8 mouse cellular contexts compared by ENCODE assay signal in genomic region chr16:74409548-74409947, GRCm38 (mm10). TPM values are rescaled to one million over a fixed set of nuclear protein-coding genes. Genes with fewer than 3 reads are reported as not detected.
DNase-seq lines count a peak whose midpoint lies in the region; ATAC-seq and TF ChIP-seq lines count a peak whose summit lies in the region.
"Had no signal": no experiment of that assay in that cellular context is flagged by ENCODE, and none has a peak within 500 bp of the region (broad histone marks: within the 10 kb centered on the region; RNA-seq: fewer than 3 reads in every experiment).

No protein-coding gene starts in this region.

- H3K79me2 ChIP-seq in liver, adult 2 months (ENCODE audit: control insufficient read depth, insufficient read depth, low read length) = no peaks in the 10 kb centered on the region

- peaks cover 10% of the 10 kb centered on the region; the same call in 1 of the 2 replicates for H3K27me3 ChIP-seq in liver, adult 2 months (ENCODE audit: control insufficient read depth, insufficient read depth, low read length)
- H3K27me3 ChIP-seq in forebrain, embryonic 15.5 days = no peaks in the 10 kb centered on the region
- no peaks in the 10 kb centered on the region for H3K27me3 ChIP-seq in limb, embryonic 14.5 days (ENCODE audit: control insufficient read depth, insufficient read depth, low read length)
- no peaks in the 10 kb centered on the region for H3K27me3 ChIP-seq in stomach, embryonic 14.5 days (ENCODE audit: control insufficient read depth, insufficient read depth, low read length)

- H3K9me3 ChIP-seq in forebrain, embryonic 15.5 days = no peaks in the 10 kb centered on the region
- H3K9me3 ChIP-seq in limb, embryonic 14.5 days (ENCODE audit: control insufficient read depth, low read length) = no peaks in the 10 kb centered on the region
- H3K9me3 ChIP-seq in stomach, embryonic 14.5 days (ENCODE audit: control insufficient read depth, low read depth, low read length) = no peaks in the 10 kb centered on the region

- no peak overlapping the region for H3K9ac ChIP-seq in liver, adult 2 months (ENCODE audit: low read depth, low read length)
- peak overlapping the region; percentile 82 for H3K9ac ChIP-seq in forebrain, embryonic 15.5 days (replicated peaks)
- peak overlapping the region; percentile 44 for H3K9ac ChIP-seq in limb, embryonic 14.5 days (ENCODE audit: low read depth, low read length, severe bottlenecking)
- no peak overlapping the region for H3K9ac ChIP-seq in stomach, embryonic 14.5 days (replicated peaks; ENCODE audit: low read depth, low read length)

- TF ChIP-seq POLR2A in liver, adult 2 months (IDR thresholded peaks at IDR 0.05; ENCODE audit: extremely low read depth, insufficient read depth, low read length) = no peak
- no peak for TF ChIP-seq POLR2A in limb, embryonic 14.5 days (IDR thresholded peaks at IDR 0.05; ENCODE audit: borderline replicate concordance, extremely low read depth, insufficient read depth, insufficient read length)

- H3K27ac ChIP-seq in liver, adult 2 months (replicated peaks; ENCODE audit: insufficient read depth, low read depth, low read length) = no peak overlapping the region
- H3K27ac ChIP-seq in forebrain, embryonic 15.5 days (replicated peaks) = peak overlapping the region; percentile 92
- H3K27ac ChIP-seq in limb, embryonic 14.5 days (replicated peaks; ENCODE audit: low read depth, low read length) = no peak overlapping the region
- H3K27ac ChIP-seq in stomach, embryonic 14.5 days (ENCODE audit: low read length) = no peak overlapping the region

- peak overlapping the region; percentile 94 for H3K4me2 ChIP-seq in forebrain, embryonic 15.5 days (replicated peaks)
- H3K4me2 ChIP-seq in limb, embryonic 14.5 days (replicated peaks; ENCODE audit: low read depth, low read length, severe bottlenecking) = peak overlapping the region; percentile 80
- H3K4me2 ChIP-seq in stomach, embryonic 14.5 days (replicated peaks; ENCODE audit: low read depth, low read length) = peak overlapping the region; percentile 98

- no peak for ATAC-seq in forebrain, embryonic 15.5 days (replicated peaks)
- ATAC-seq in limb, embryonic 14.5 days (ENCODE audit: low FRiP score, low read depth) = no peak
- no peak for ATAC-seq in stomach, embryonic 14.5 days (ENCODE audit: insufficient number of reproducible peaks, insufficient read depth, low FRiP score, low read depth)

- WGBS in liver, adult 2 months = 56% methylated on average over 4 of the region's 4 CpGs
- 45% methylated on average over 4 of the region's 4 CpGs for WGBS in forebrain, embryonic 15.5 days
- WGBS in limb, embryonic 14.5 days = 44% methylated on average over 4 of the region's 4 CpGs
- 43% methylated on average over 4 of the region's 4 CpGs for WGBS in stomach, embryonic 14.5 days

- DNase-seq in liver, adult 2 months (ENCODE audit: extremely low read depth, low read depth, low spot score) = no peak
- DNase-seq in liver = no peak
- DNase-seq in limb, embryonic 14.5 days (ENCODE audit: low spot score) = no peak
- DNase-seq in gastrocnemius, postnatal 10 days = no peak
- DNase-seq in left cerebral cortex, adult 18-20 months (ENCODE audit: low spot score in 2 of 2) = no peak

- H3K4me3 ChIP-seq in liver, adult 2 months (ENCODE audit: insufficient read depth, low read depth, low read length) = peak overlapping the region; percentile 38; the same call in 1 of the 2 replicates
- H3K4me3 ChIP-seq in forebrain, embryonic 15.5 days = peak overlapping the region; percentile 74
- H3K4me3 ChIP-seq in limb, embryonic 14.5 days (replicated peaks; ENCODE audit: low read length) = peak overlapping the region; percentile 71
- H3K4me3 ChIP-seq in stomach, embryonic 14.5 days (ENCODE audit: low read depth, low read length) = peak overlapping the region; percentile 53

- H3K4me1 ChIP-seq in liver, adult 2 months (ENCODE audit: control insufficient read depth, insufficient read depth, low read length) = no peaks in the 10 kb centered on the region
- peaks cover 6% of the 10 kb centered on the region for H3K4me1 ChIP-seq in forebrain, embryonic 15.5 days
- H3K4me1 ChIP-seq in limb, embryonic 14.5 days (ENCODE audit: control insufficient read depth, insufficient read depth, low read length) = 0 out of 2 replicates have a peak, but pooled peaks cover 2% of the 10 kb centered on the region
- no peaks in the 10 kb centered on the region for H3K4me1 ChIP-seq in stomach, embryonic 14.5 days (ENCODE audit: control insufficient read depth, insufficient read depth, low read length)

- TF ChIP-seq CTCF in liver, adult 2 months (IDR thresholded peaks at IDR 0.05; ENCODE audit: low read depth, low read length) = no peak

- H3K36me3 ChIP-seq in liver, adult 2 months (ENCODE audit: control insufficient read depth, insufficient read depth, low read length) = no peaks in the 10 kb centered on the region
- no peaks in the 10 kb centered on the region for H3K36me3 ChIP-seq in forebrain, embryonic 15.5 days
- H3K36me3 ChIP-seq in limb, embryonic 14.5 days (ENCODE audit: control insufficient read depth, insufficient read depth, low read length) = no peaks in the 10 kb centered on the region; the same call in 1 of the 2 replicates
- no peaks in the 10 kb centered on the region for H3K36me3 ChIP-seq in stomach, embryonic 14.5 days (ENCODE audit: control insufficient read depth, insufficient read depth, low read length)
- H3K36me3 ChIP-seq: G1E had no signal

RNA-seq across cellular contexts. Expression of gene Robo2, which starts 2.1 kb away (rescaled TPM):
- total RNA-seq in liver, adult 2 months (2014; rRNA removed) = 2.8 and 4.8 TPM in 2 replicates
- 0.41 and 1.2 TPM in 2 replicates for polyA plus RNA-seq in liver, adult 2 months (2012; rRNA removed)
- 102 and 112 TPM in 2 replicates for polyA plus RNA-seq in forebrain, embryonic 15.5 days (2015; fragmentation: Nextera tagmentation; extraction: Ambion mirVana)
- polyA plus RNA-seq in limb, embryonic 14.5 days (2012; rRNA removed) = 46.5 and 52.6 TPM in 2 replicates
- 68.8 and 83.3 TPM in 2 replicates for polyA plus RNA-seq in limb, embryonic 14.5 days (2014; fragmentation: Nextera tagmentation; extraction: Ambion mirVana)
- polyA plus RNA-seq in stomach, embryonic 14.5 days (2014; fragmentation: Nextera tagmentation; extraction: Ambion mirVana) = 42.4 and 44.7 TPM in 2 replicates
- total RNA-seq in gastrocnemius, postnatal 10 days (2021) = 10 to 100 TPM in 1 of 2 experiments, 1 to 10 TPM in 1; 5.0 to 10.3 TPM
- total RNA-seq in left cerebral cortex, adult 18-20 months (2021) = 100 to 1,000 TPM; 130 to 136 TPM
- polyA plus RNA-seq: G1E had no signal

Comparison
In these comparisons a context has a peak if more than half of its experiments do, and no peak if none do; other contexts are left out.
1. H3K9ac ChIP-seq: peak in forebrain, embryonic 15.5 days (single experiment) and limb, embryonic 14.5 days (single experiment); none in liver, adult 2 months (single experiment) and stomach, embryonic 14.5 days (single experiment).
2. RNA of gene Robo2, which starts 2.1 kb away (polyA plus RNA-seq): 102 to 112 TPM in forebrain, embryonic 15.5 days, 46.5 to 83.3 TPM in limb, embryonic 14.5 days and 42.4 to 44.7 TPM in stomach, embryonic 14.5 days; 0.41 to 1.2 TPM in liver, adult 2 months; every median in the first group is over 10 times any median in the second.
3. Peak in every context shown above with its lines, with median percentiles within 50 percentile points of each other: H3K4me3 ChIP-seq and H3K4me2 ChIP-seq.